Mouse (Mus musculus): ENCODE measurements at regions not wholly inside any gene's neighbourhood (a gene's known extent, or its start where the extent isn't known, plus 50 kb on each side); places are given as distances from the start of the nearest gene placed in this dataset.

GRCm38 (mm10) chr17:83101756-83102155 lies 113.3 kb upstream of the Pkdcc start:
- Histone ChIP-seq H3K4me3 (replicated peaks; ENCODE audit: low read length) (no peak overlapping the region), H3K27ac (ENCODE audit: low read length) (no peak overlapping the region), H3K27me3 (ENCODE audit: control insufficient read depth, insufficient read depth, low read length) (no peaks in the 10 kb centered on the region), H3K4me2 (ENCODE audit: low read depth, low read length) (no peak overlapping the region), H3K36me3 (ENCODE audit: control insufficient read depth, insufficient read depth, low read length) (no peaks in the 10 kb centered on the region), H3K4me1 (ENCODE audit: control insufficient read depth, insufficient read depth, low read length) (peaks cover 10% of the 10 kb centered on the region), H3K9ac (ENCODE audit: low read length) (no peak overlapping the region), H3K9me3 (replicated peaks; ENCODE audit: control insufficient read depth, low read length) (no peaks in the 10 kb centered on the region)
- 84% methylated on average over 14 of the region's 14 CpGs for WGBS
- ATAC-seq (ENCODE audit: insufficient read depth, low FRiP score): no peak

- 42% methylated on average over 6 of the region's 6 CpGs for WGBS
- Histone ChIP-seq H3K36me3 (ENCODE audit: control insufficient read depth, insufficient read depth, low read length) (no peaks in the 10 kb centered on the region), H3K4me1 (ENCODE audit: control insufficient read depth, insufficient read depth, low read length) (peaks cover 10% of the 10 kb centered on the region), H3K9me3 (replicated peaks; ENCODE audit: control insufficient read depth, low read length) (no peaks in the 10 kb centered on the region), H3K4me3 (replicated peaks; ENCODE audit: low read length) (no peak overlapping the region), H3K27me3 (ENCODE audit: control insufficient read depth, insufficient read depth, low read length) (no peaks in the 10 kb centered on the region), H3K9ac (ENCODE audit: low read length) (no peak overlapping the region), H3K27ac (ENCODE audit: low read length) (no peak overlapping the region; the same call in 1 of the 2 replicates), H3K4me2 (ENCODE audit: low read depth, low read length) (no peak overlapping the region)
- peak; percentile 37 for ATAC-seq (ENCODE audit: insufficient read depth, low FRiP score)
Observed at GRCm38 (mm10) chr17:83102675-83103412, 112.2 kb upstream of the Pkdcc start.

GRCm38 (mm10) chr17:83108151-83108550 lies 106.9 kb upstream of the Pkdcc start:
- 33% methylated on average over 10 of the region's 10 CpGs for WGBS
- H3K27me3 ChIP-seq (ENCODE audit: control insufficient read depth, insufficient read depth, low read length): 0 out of 2 replicates have a peak, but pooled peaks cover 5% of the 10 kb centered on the region
- no peaks in the 10 kb centered on the region for H3K9me3 ChIP-seq (replicated peaks; ENCODE audit: control insufficient read depth, low read length)
- no peak overlapping the region for H3K27ac ChIP-seq (ENCODE audit: low read length)
- peaks cover 14% of the 10 kb centered on the region for H3K4me1 ChIP-seq (ENCODE audit: control insufficient read depth, insufficient read depth, low read length)
- H3K9ac ChIP-seq (ENCODE audit: low read length): no peak overlapping the region
- H3K4me3 ChIP-seq (replicated peaks; ENCODE audit: low read length): no peak overlapping the region
- H3K36me3 ChIP-seq (ENCODE audit: control insufficient read depth, insufficient read depth, low read length): no peaks in the 10 kb centered on the region
- H3K4me2 ChIP-seq (ENCODE audit: low read depth, low read length): no peak overlapping the region
- peak; percentile 33; the same call in 1 of the 2 replicates for ATAC-seq (ENCODE audit: insufficient read depth, low FRiP score)

- Histone ChIP-seq H3K27me3 (ENCODE audit: control insufficient read depth, insufficient read depth, low read length) (0 out of 2 replicates have a peak, but pooled peaks cover 5% of the 10 kb centered on the region), H3K4me3 (replicated peaks; ENCODE audit: low read length) (no peak overlapping the region), H3K4me1 (ENCODE audit: control insufficient read depth, insufficient read depth, low read length) (peaks cover 13% of the 10 kb centered on the region; the same call in 1 of the 2 replicates), H3K27ac (ENCODE audit: low read length) (peak overlapping the region; percentile 76), H3K36me3 (ENCODE audit: control insufficient read depth, insufficient read depth, low read length) (no peaks in the 10 kb centered on the region), H3K9me3 (replicated peaks; ENCODE audit: control insufficient read depth, low read length) (no peaks in the 10 kb centered on the region), H3K9ac (ENCODE audit: low read length) (no peak overlapping the region), H3K4me2 (ENCODE audit: low read depth, low read length) (no peak overlapping the region)
- peak; percentile 81 for ATAC-seq (ENCODE audit: insufficient read depth, low FRiP score)
- WGBS: 30% methylated on average over 10 of the region's 10 CpGs
Observed at GRCm38 (mm10) chr17:83109792-83110440, 105.2 kb upstream of the Pkdcc start.

GRCm38 (mm10) chr17:83110556-83110955 lies 104.5 kb upstream of the Pkdcc start:
- ATAC-seq (ENCODE audit: insufficient read depth, low FRiP score): no peak
- Histone ChIP-seq H3K9ac (ENCODE audit: low read length) (no peak overlapping the region), H3K4me2 (ENCODE audit: low read depth, low read length) (no peak overlapping the region), H3K27ac (ENCODE audit: low read length) (peak overlapping the region; percentile 76), H3K36me3 (ENCODE audit: control insufficient read depth, insufficient read depth, low read length) (no peaks in the 10 kb centered on the region), H3K27me3 (ENCODE audit: control insufficient read depth, insufficient read depth, low read length) (0 out of 2 replicates have a peak, but pooled peaks cover 5% of the 10 kb centered on the region), H3K9me3 (replicated peaks; ENCODE audit: control insufficient read depth, low read length) (no peaks in the 10 kb centered on the region), H3K4me3 (replicated peaks; ENCODE audit: low read length) (no peak overlapping the region), H3K4me1 (ENCODE audit: control insufficient read depth, insufficient read depth, low read length) (peaks cover 17% of the 10 kb centered on the region; the same call in 1 of the 2 replicates)
- WGBS: 28% methylated on average over 8 of the region's 8 CpGs

- no peak for ATAC-seq (ENCODE audit: insufficient read depth, low FRiP score)
- 59% methylated on average over 4 of the region's 4 CpGs for WGBS
- H3K4me2 ChIP-seq (ENCODE audit: low read depth, low read length): no peak overlapping the region
- H3K4me1 ChIP-seq (ENCODE audit: control insufficient read depth, insufficient read depth, low read length): peaks cover 10% of the 10 kb centered on the region; the same call in 1 of the 2 replicates
- H3K27ac ChIP-seq (ENCODE audit: low read length): no peak overlapping the region
- H3K27me3 ChIP-seq (ENCODE audit: control insufficient read depth, insufficient read depth, low read length): 0 out of 2 replicates have a peak, but pooled peaks cover 5% of the 10 kb centered on the region
- H3K4me3 ChIP-seq (replicated peaks; ENCODE audit: low read length): no peak overlapping the region
- no peak overlapping the region for H3K9ac ChIP-seq (ENCODE audit: low read length)
- no peaks in the 10 kb centered on the region for H3K9me3 ChIP-seq (replicated peaks; ENCODE audit: control insufficient read depth, low read length)
- no peaks in the 10 kb centered on the region for H3K36me3 ChIP-seq (ENCODE audit: control insufficient read depth, insufficient read depth, low read length)
Observed at GRCm38 (mm10) chr17:83115146-83115545, 99.9 kb upstream of the Pkdcc start.

- Histone ChIP-seq H3K27me3 (ENCODE audit: control insufficient read depth, insufficient read depth, low read length) (0 out of 2 replicates have a peak, but pooled peaks cover 5% of the 10 kb centered on the region), H3K9ac (ENCODE audit: low read length) (no peak overlapping the region), H3K4me1 (ENCODE audit: control insufficient read depth, insufficient read depth, low read length) (peaks cover 4% of the 10 kb centered on the region), H3K36me3 (ENCODE audit: control insufficient read depth, insufficient read depth, low read length) (no peaks in the 10 kb centered on the region), H3K4me3 (replicated peaks; ENCODE audit: low read length) (no peak overlapping the region), H3K9me3 (replicated peaks; ENCODE audit: control insufficient read depth, low read length) (no peaks in the 10 kb centered on the region), H3K27ac (ENCODE audit: low read length) (no peak overlapping the region), H3K4me2 (ENCODE audit: low read depth, low read length) (no peak overlapping the region)
- ATAC-seq (ENCODE audit: insufficient read depth, low FRiP score): no peak
- WGBS: 37% methylated on average over 6 of the region's 6 CpGs
Observed at GRCm38 (mm10) chr17:83115832-83116480, 99.1 kb upstream of the Pkdcc start.

GRCm38 (mm10) chr17:83120665-83121232 lies 94.3 kb upstream of the Pkdcc start:
- Histone ChIP-seq H3K27ac (ENCODE audit: low read length) (no peak overlapping the region), H3K9me3 (replicated peaks; ENCODE audit: control insufficient read depth, low read length) (no peaks in the 10 kb centered on the region), H3K4me1 (ENCODE audit: control insufficient read depth, insufficient read depth, low read length) (peaks cover 19% of the 10 kb centered on the region), H3K27me3 (ENCODE audit: control insufficient read depth, insufficient read depth, low read length) (no peaks in the 10 kb centered on the region), H3K36me3 (ENCODE audit: control insufficient read depth, insufficient read depth, low read length) (no peaks in the 10 kb centered on the region), H3K4me3 (replicated peaks; ENCODE audit: low read length) (no peak overlapping the region), H3K9ac (ENCODE audit: low read length) (no peak overlapping the region), H3K4me2 (ENCODE audit: low read depth, low read length) (no peak overlapping the region)
- no peak for ATAC-seq (ENCODE audit: insufficient read depth, low FRiP score)
- 61% methylated on average over 16 of the region's 16 CpGs for WGBS

Data from stomach, embryonic 16.5 days (tissue).